Mouse (Mus musculus) megakaryocyte progenitor cell, adult 5-6 weeks (primary cell): ENCODE results near the gene Polr2a. TPM values are rescaled to one million over a fixed set of nuclear protein-coding genes. Genes with fewer than 3 reads are reported as not detected.

ENCODE experiments used
- ATAC-seq: replicated peaks from 2 replicates; pipeline ENCODE4 v1.8.0; 2016; ENCODE audit warnings: mild to moderate bottlenecking, moderate TSS enrichment, inconsistent platforms; ENCODE audit not compliant: poor library complexity
- total RNA-seq, 2 experiments: library from RNA; stranded (forward) in 1 of 2; stranded (reverse) in 1 of 2; fragments of 157-497, 149-512 nt in 1 of 2; fragments of 200-1000 nt in 1 of 2; gene quantifications; 2 replicates each; pipeline versions ENCODE4 v1.2.3 to v1.2.4; 2015 to 2017

Gene Polr2a
- total RNA-seq, 2 experiments from 2014 or later, result 21.0 to 140 TPM

DNA sequence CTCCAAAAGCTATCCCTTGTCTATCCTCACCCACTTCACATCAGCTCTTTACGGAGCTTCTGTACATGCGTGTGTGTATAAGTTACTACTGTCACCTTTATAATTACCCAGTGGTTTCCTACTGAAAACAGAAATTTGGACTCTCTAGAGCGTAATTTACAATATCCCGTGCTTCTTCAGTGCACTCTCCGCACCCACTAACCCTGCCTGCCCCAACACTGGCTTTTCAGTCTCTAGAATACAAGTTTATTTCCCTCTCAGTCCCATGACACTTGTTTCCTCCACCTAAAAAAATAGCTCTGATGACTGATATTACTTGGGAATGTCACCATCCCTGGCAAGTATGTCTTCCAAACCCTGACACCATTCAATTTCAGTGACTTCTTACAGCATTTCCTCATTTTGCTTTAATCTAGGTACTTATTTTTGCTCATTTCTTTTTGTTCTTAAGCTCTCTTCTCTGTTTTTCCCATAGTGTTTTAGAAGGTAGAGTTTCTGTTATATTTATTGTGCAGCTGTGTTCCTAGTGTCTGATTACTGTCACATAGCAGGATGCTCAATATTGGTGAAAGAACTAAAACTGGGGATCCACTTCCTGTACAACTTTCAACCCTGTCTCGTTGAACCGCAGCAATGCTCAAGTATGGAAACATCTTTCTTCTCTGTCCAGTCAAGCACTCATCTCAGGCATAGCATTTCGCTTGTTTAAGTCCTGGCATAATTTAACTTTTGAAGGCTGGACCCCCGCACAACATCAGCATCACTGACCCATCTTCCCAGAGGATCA, 941 bp downstream of the Polr2a start:
- peak; percentile 1; the same call in 1 of the 2 replicates for ATAC-seq

GRCm38 (mm10) chr11:69754701-69755100, 3.7 kb downstream of the Polr2a start:
- no peak for ATAC-seq

DNA sequence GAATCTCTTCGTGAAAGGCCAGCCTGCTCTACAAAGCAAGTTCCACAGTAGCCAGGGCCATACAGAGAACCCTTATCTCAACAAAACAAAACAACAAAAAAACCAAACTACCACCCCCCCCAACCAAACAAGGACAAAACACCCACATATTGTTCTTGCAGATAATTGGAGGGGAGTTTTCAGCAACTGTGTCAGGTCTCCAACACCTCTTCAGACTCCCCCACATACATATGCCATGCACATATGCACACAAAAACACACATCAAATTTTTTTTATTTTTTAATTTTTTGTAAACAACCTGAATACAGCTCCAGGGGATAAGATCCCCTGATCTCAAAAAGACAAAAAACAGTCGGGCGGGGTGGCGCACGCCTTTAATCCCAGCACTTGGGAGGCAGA, 4.2 kb downstream of the Polr2a start:
- ATAC-seq, result no peak

- no peak for ATAC-seq
These were observed 5.8 kb downstream of the Polr2a start for GRCm38 (mm10) chr11:69752686-69753085.

GRCm38 (mm10) chr11:69751635-69752034, 6.8 kb downstream of the Polr2a start:
- 0 out of 2 replicates have a peak, but pooled peaks have one; percentile 20 for ATAC-seq

DNA sequence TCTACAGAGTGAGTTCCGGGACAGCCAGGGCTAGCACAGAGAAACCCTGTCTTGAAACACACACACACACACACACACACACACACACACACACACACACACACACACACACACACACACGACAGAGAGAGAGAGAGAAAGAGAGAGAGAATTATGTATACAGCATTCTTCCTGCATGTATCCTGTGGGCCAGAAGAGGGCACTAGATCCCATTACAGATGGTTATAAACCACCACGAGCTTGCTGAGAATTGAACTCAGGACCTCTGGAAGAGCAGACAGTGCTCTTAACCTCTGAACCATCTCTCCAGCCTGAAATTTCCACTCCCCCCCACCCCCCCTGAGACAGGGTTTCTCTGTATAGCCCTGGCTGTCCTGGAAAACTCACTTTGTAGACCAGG, 27.0 kb downstream of the Polr2a start:
- 0 out of 2 replicates have a peak, but pooled peaks have one; percentile 52 for ATAC-seq

GRCm38 (mm10) chr11:69729063-69729462, 29.4 kb downstream of the Polr2a start:
- peak; percentile 74 for ATAC-seq

GRCm38 (mm10) chr11:69725951-69726350, 32.5 kb downstream of the Polr2a start:
- no peak for ATAC-seq

DNA sequence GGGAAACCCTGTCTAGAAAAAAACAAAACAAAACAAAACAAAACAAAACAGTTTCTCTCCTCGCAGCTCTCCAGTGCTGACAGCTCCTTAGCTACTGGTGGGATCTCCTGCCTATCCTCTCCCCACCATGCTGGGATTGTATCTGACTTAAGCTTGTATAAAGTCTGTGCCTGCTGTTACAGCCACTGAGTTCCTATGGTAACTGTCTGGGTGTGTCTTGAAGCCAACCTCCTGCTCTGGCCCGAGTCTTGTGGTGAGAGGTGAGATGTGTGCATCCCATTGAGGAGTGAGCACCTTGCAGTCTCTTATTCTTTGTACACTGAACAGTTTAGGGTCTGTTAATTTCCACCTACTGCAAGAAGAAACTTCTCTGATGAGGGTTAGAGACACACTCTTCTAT, 35.4 kb downstream of the Polr2a start:
- no peak for ATAC-seq

DNA sequence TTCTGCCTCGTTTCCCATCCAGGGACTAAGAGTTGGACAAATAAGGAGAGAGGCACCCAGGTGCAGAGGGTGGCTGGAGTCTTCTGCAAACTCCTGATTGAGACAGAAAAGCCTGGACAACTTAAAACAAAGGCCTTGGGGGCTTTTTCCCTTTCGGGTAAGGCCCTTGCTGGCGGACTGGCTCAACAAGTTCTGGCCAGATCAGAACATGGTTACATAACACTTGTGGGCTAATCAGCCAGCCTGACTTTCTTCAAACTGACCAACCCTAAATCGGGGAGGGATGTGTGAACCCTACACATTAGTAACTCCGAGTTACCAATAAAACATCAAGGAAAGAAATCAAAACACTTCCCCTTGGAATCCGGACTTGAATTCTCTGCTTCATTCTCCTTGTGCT, 37.6 kb downstream of the Polr2a start:
- no peak for ATAC-seq

DNA sequence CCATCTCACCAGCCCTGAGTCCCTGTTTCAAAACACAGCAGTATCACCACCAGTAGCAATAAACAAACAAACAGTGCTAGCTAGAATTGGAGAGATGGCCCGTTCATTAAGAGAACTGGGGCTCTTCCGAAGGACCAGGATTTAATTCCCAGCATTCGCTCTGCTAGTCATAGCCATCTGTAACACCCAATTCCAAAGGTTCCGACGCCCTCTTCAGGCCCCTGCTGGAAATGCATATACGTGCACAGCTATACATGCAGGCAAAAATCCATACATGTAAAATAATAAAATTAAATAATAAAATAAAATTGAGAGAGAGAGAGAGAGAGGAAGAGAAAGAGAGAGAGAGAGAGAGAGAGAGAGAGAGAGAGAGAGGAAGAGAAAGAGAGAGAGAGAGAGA, 39.0 kb downstream of the Polr2a start:
- ATAC-seq, result no peak

DNA sequence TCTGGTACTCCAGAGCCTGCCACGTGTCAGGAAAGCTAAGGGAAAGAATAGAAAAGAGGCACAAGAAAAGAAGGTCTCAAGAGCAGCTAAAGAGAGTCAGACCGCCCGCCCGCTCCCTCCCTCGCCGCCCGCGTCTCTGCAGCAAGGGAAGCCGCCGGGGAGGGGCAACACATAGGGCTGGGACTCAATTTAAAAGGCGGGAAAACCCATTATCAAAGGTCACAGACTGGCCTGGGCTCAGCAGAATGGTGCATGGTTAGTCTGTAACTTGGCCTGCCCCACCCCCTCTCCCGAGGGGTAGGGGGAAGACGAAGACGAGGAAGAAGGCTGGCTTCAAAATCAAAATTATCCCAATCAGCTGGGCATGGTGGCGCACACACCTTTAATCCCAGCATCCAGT, 39.8 kb downstream of the Polr2a start:
- ATAC-seq, result no peak

DNA sequence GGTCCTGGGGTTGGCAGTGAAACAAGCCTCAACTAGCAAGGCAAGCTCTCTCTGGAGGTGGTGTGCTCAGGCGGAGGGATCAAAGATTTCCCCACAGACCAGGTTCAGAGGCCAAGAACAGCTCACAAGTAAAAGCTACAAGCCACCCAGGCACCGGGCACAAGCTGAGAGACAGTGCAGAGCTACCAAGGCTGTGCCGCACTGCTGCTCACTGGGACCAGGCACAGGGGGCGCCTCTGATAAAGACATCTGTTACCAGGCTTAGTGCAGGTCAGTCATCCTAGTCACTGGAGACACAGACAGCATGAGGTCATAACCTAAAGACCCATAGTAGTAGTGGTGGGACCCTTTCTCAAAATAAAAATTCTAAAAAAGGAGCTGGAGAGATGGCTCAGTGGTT, 41.5 kb downstream of the Polr2a start:
- ATAC-seq, result no peak

- ATAC-seq, result no peak
These were observed 42.5 kb downstream of the Polr2a start for GRCm38 (mm10) chr11:69715929-69716328.

- peak; percentile 61; the same call in 1 of the 2 replicates for ATAC-seq
These were observed 43.0 kb downstream of the Polr2a start for GRCm38 (mm10) chr11:69715482-69715881.

DNA sequence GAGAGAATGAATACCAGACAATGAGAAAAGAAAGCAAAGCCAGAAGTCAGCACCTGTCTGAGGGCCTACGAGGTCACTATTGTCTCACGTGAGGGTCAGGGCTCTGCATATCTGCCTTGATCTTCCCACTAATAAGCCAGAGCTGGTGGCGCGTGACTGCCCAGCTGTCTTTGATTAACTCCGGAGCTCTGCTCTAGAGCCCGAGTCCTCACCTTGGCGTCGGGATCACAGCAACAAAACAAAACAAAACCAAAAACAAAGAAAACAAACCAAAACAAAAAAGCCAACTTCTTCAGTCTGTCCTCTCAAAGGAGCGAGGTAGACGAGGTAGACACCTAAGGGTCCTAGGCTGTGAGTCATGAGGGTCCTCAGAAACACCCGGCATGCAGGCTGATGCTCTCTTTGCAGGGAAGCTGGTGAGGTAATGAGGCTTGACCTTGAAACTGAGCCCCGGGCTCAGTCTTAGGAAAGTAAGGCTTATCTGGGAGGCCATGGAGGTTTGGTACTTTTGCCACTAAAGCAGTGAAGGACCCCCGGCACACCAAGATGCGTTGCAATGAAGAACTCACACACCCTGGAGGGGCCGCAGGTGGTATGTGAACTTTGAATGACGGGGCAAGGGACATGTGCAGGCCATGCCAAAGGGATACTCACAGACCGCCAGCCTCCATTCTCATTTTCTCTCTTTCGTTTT, 43.7 kb downstream of the Polr2a start:
- no peak for ATAC-seq

- ATAC-seq, result no peak
These were observed 45.3 kb downstream of the Polr2a start for GRCm38 (mm10) chr11:69712954-69713672.

DNA sequence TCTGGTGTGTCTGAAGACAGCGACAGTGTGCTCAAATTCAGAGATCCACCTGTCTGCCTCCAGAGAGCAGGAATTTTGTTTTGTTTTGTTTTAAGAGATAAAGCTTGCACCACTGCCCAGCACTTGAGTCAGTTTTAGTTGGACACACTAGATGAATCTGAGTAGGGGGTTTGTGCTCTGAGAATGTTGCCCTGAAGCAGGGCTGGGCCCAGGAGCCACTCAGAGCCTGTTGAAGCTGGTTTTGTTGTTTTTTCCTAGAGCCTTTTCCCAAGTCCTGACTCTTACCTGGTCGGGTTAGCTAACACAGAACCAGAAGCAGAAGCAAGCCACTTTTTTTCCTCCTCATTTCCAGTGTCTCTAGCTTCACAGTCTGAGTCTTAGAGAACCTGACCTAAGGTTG, 47.4 kb downstream of the Polr2a start:
- no peak for ATAC-seq

- ATAC-seq, result no peak
These were observed 48.0 kb downstream of the Polr2a start for GRCm38 (mm10) chr11:69710470-69710869.

GRCm38 (mm10) chr11:69709554-69710446, 48.6 kb downstream of the Polr2a start:
- no peak; the same call in 1 of the 2 replicates for ATAC-seq
